Mouse (Mus musculus): Measurements from ENCODE around the gene Patl2.
"Not testable (repeated sequence)": the region's sequence is repeated elsewhere in the genome, so short reads cannot be mapped to it uniquely, and the experiment has no call there.

Gene Patl2

DNA sequence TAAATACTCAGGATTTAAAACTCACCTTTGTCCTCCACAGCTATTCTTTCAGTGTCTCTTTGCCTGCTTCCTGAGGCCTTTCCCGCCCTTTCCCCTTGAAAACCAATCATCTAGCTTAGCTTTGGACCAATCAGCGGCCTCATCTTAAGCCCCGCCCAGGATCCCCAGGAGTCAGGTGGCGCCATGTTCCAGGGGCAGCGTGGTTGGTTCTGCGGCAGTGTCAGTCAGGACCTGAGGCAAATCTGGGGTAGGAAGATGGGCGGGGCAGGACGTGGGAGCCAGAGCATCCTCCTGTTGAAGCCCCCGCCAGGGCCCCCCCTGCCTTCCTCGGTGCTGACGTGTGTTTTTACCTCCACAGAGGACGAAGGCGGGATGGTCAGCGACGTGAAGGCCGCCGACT, at the start of gene Patl2, which contains the start of gene Terb2:
Gene Patl2 (minus strand): TSS at position 84 of the 400 bp plus-strand sequence.
Gene Terb2 (plus strand): TSS at position 167 of the 400 bp plus-strand sequence.
- in situ Hi-C loops (cut with MboI, MseI): no loop called here

- in situ Hi-C loops (cut with MboI, MseI): no loop called here
Observed at GRCm38 (mm10) chr2:122235425-122235824, 49.4 kb upstream of the Patl2 start.

GRCm38 (mm10) chr2:122234611-122235288, 48.8 kb upstream of the Patl2 start, which contains the start of gene Sord:
Gene Sord, plus strand, starts transcription at chr2:122234749.
- in situ Hi-C loops (cut with MboI, MseI): no loop called here

- in situ Hi-C loops (cut with MboI, MseI): no loop called here
Observed at GRCm38 (mm10) chr2:122233759-122234557, 48.0 kb upstream of the Patl2 start.

DNA sequence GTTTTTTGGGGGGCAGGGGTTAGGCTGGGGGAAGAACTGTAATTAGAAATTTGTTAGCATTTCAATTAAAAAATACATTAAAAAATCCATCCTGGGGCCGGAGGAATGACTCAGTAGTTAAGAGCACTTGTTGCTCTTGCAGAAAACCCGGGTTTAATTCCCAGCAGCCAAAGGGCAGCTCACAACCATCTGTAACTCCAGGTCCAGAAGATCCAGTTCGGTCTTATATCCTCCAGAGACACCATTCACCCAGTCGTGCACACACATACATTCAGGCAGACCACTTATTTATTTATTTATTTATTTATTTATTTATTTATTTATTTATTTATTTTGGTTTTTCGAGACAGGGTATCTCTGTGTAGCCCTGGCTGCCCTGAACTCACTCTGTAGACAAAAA, 47.4 kb upstream of the Patl2 start:
- in situ Hi-C loops (cut with MboI, MseI): no loop called here

- in situ Hi-C loops (cut with MboI, MseI): no loop called here
Observed at GRCm38 (mm10) chr2:122231616-122232015, 45.6 kb upstream of the Patl2 start.

GRCm38 (mm10) chr2:122230395-122230794, 44.4 kb upstream of the Patl2 start:
- in situ Hi-C loops (cut with MboI, MseI): no loop called here

GRCm38 (mm10) chr2:122223654-122224053, 37.7 kb upstream of the Patl2 start:
- in situ Hi-C loops (cut with MboI, MseI): no loop called here

DNA sequence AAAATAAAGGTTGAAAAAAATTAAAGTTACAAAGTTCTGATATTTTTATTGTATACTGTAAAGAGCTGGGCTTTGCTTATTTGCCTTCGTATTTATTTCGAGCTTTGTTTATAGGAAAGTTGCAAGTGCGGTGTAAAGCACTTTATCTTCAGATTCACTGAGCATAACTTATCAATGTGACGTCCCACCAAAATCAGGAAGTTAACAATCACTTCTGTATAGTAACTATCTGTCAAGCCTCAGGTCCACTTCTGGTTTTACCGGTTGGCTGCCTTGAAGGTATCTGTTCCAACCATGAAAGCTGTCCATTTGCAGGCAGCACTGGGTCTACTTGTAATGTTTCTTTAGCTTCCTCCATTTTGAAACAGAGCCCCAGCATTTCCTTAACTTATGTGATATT, 36.3 kb upstream of the Patl2 start:
- in situ Hi-C loops (cut with MboI, MseI): no loop called here

- in situ Hi-C loops (cut with MboI, MseI): no loop called here
Observed at GRCm38 (mm10) chr2:122221798-122222197, 35.8 kb upstream of the Patl2 start.

- in situ Hi-C loops (cut with MboI, MseI): no loop called here
Observed at GRCm38 (mm10) chr2:122221378-122221777, 35.4 kb upstream of the Patl2 start.

- in situ Hi-C loops (cut with MboI, MseI): no loop called here
Observed at GRCm38 (mm10) chr2:122218234-122218633, 32.2 kb upstream of the Patl2 start.

- in situ Hi-C loops (cut with MboI, MseI): not testable (repeated sequence)
Observed at GRCm38 (mm10) chr2:122217075-122217474, 31.1 kb upstream of the Patl2 start.

GRCm38 (mm10) chr2:122210534-122211228, 24.7 kb upstream of the Patl2 start:
- in situ Hi-C loops (cut with MboI, MseI): no loop called here

- in situ Hi-C loops (cut with MboI, MseI): no loop called here
Observed at GRCm38 (mm10) chr2:122206440-122207107, 20.6 kb upstream of the Patl2 start.

GRCm38 (mm10) chr2:122201501-122201900, 15.5 kb upstream of the Patl2 start:
- in situ Hi-C loops (cut with MboI, MseI): no loop called here

- in situ Hi-C loops (cut with MboI, MseI): no loop called here
Observed at GRCm38 (mm10) chr2:122194509-122194929, 8.5 kb upstream of the Patl2 start.

- in situ Hi-C loops (cut with MboI, MseI): no loop called here
Observed at GRCm38 (mm10) chr2:122191849-122192248, 5.9 kb upstream of the Patl2 start.

DNA sequence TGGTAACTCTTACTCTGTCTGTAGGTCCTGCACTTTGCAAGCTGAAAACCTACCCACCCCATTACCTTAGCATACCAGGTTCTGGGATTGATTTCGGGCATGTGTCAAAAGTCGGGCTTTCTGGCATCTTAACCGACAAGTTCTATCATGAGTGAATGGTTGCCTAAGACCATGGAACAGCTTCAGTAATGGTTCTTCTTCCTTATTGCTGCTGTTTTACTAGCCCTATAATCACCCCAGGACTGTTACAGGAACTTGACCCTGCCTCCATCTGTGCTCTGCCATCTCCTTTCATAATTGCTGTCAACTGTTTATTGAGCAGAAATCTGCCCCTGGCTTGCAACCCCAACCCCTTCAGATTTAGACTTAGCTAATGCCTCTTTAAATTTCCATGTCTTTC, 762 bp upstream of the Patl2 start:
- in situ Hi-C loops (cut with MboI, MseI): no loop called here

DNA sequence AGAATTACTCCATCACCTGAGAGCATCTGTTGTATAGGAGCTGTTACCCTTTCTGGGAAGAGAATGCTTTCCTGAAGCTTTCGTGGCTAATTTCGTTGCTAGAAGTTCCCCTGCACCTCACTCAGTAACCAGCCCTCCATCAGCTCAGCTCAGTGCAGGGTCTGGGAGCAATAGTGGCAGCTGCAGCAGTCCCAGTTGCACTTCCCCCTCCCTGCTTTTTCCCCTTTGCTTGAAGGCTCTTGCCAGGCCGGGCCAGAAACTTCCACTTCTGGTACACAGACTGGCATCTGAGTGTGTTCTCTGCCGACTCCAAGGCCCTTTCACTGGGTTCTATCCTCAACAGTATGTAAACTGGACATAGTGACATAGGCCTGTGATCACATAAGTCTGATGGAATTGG, 903 bp downstream of the Patl2 start:
- in situ Hi-C loops (cut with MboI, MseI): no loop called here

DNA sequence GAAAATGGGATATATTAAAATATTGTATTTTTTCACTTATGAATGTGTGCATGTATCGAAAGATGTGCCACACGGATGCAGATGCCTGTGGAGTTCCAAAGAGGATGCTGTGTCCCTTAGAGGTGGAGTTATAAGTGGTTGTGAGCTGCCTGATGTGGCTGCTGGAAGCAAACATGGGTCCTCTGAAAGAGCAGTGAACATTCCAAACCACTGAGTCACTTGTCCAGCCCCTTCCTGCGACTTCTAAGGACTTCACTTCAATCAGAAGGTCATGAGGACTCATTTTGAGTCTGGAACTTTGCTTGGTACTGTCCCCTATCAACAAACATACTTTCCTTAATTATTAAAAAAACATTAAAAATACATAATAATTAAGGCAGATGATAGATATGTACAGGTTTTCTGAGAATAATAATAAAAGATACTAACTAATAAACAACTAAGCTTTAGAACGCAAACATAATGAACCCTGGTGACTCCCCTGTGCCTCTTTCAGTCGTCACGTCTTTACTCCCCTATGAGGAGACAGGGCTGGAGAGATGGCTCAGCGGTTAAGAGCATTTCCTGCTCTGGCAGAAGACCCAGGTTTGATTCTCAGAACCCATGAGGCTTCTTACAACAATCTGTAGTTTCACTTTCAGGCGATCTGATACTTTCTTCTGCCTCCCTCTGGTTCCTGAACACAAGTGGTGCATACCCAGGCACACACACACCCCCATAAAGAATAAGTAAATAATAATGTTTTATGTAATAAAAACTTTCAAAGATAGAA, 5.8 kb downstream of the Patl2 start:
- in situ Hi-C loops (cut with MboI, MseI): no loop called here
